Mouse (Mus musculus) inflammation-experienced regulatory T-cells, adult 6 months (primary cell): Measurements from ENCODE around the gene Fads2. TPM values are rescaled to one million over a fixed set of nuclear protein-coding genes. Genes with fewer than 3 reads are reported as not detected.

Experiments used
- ATAC-seq: one replicate; pipeline ENCODE4 v1.8.0; 2017
- polyA plus RNA-seq, 3 experiments: library from polyadenylated mRNA; unstranded; fragments of 100-300 nt; shearing (Covaris generic); gene quantifications; one replicate each; pipeline ENCODE4 v1.2.1; 2017

Gene Fads2
- polyA plus RNA-seq, 3 experiments from 2014 or later, result 0.15 TPM; not detected in 2

GRCm38 (mm10) chr19:10040866-10041387, 60.6 kb downstream of the Fads2 start:
- ATAC-seq, result no peak

GRCm38 (mm10) chr19:10039615-10040014, 61.9 kb downstream of the Fads2 start:
- ATAC-seq, result no peak

- ATAC-seq, result no peak
Observed at GRCm38 (mm10) chr19:10038910-10039309, 62.6 kb downstream of the Fads2 start.

- no peak for ATAC-seq
Observed at GRCm38 (mm10) chr19:10038364-10038763, 63.2 kb downstream of the Fads2 start.

- no peak for ATAC-seq
Observed at GRCm38 (mm10) chr19:10037534-10037933, 64.0 kb downstream of the Fads2 start.

GRCm38 (mm10) chr19:10034785-10035447, 66.6 kb downstream of the Fads2 start:
- no peak for ATAC-seq

- no peak for ATAC-seq
Observed at GRCm38 (mm10) chr19:10034356-10034755, 67.2 kb downstream of the Fads2 start.

- ATAC-seq, result no peak
Observed at GRCm38 (mm10) chr19:10033211-10033973, 68.2 kb downstream of the Fads2 start.

GRCm38 (mm10) chr19:10029746-10030145, 71.8 kb downstream of the Fads2 start:
- no peak for ATAC-seq

- ATAC-seq, result no peak
Observed at GRCm38 (mm10) chr19:10025169-10025875, 76.2 kb downstream of the Fads2 start.

- no peak for ATAC-seq
Observed at GRCm38 (mm10) chr19:10023304-10023758, 78.2 kb downstream of the Fads2 start.

- no peak for ATAC-seq
Observed at GRCm38 (mm10) chr19:10022414-10023303, 78.9 kb downstream of the Fads2 start.

GRCm38 (mm10) chr19:10021981-10022380, 79.6 kb downstream of the Fads2 start:
- no peak for ATAC-seq

GRCm38 (mm10) chr19:10019214-10019760, 82.3 kb downstream of the Fads2 start:
- no peak for ATAC-seq

- no peak for ATAC-seq
Observed at GRCm38 (mm10) chr19:10018527-10018818, 83.1 kb downstream of the Fads2 start.

GRCm38 (mm10) chr19:10017637-10018526, 83.7 kb downstream of the Fads2 start:
- no peak for ATAC-seq

GRCm38 (mm10) chr19:10016151-10016550, 85.4 kb downstream of the Fads2 start:
- no peak for ATAC-seq

GRCm38 (mm10) chr19:10015442-10015841, 86.1 kb downstream of the Fads2 start:
- ATAC-seq, result no peak

- no peak for ATAC-seq
Observed at GRCm38 (mm10) chr19:10014824-10015223, 86.7 kb downstream of the Fads2 start.

- no peak for ATAC-seq
Observed at GRCm38 (mm10) chr19:10013913-10014312, 87.6 kb downstream of the Fads2 start.

GRCm38 (mm10) chr19:10013348-10013747, 88.2 kb downstream of the Fads2 start:
- ATAC-seq, result no peak
